Mouse (Mus musculus): ENCODE measurements around the gene Enc1. TPM values are rescaled to one million over a fixed set of nuclear protein-coding genes. Genes with fewer than 3 reads are reported as not detected.

Enc1 gene
- polyA plus RNA-seq, 1 experiment from 2014 or later: 8.2 TPM

DNA sequence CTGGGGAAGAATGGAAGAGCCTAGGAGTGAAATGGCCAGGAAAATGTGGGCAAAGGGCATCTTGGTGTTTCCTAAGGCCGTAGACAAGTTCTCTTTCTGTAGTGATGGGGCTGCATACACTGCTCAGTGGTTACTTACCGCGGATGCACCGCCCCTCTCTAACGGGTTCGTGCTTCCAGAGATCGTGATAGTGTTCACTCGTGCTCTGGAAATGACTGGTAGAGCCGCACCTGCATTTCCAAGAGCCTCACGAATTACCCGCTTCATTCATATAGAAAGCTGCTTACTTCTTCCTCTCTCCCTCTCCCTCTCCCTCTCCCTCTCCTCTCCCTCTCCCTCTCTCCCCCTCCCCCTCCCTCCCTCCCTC lies 54.9 kb downstream of the Enc1 start:
- 80% methylated on average over 11 of the region's 11 CpGs for WGBS

DNA sequence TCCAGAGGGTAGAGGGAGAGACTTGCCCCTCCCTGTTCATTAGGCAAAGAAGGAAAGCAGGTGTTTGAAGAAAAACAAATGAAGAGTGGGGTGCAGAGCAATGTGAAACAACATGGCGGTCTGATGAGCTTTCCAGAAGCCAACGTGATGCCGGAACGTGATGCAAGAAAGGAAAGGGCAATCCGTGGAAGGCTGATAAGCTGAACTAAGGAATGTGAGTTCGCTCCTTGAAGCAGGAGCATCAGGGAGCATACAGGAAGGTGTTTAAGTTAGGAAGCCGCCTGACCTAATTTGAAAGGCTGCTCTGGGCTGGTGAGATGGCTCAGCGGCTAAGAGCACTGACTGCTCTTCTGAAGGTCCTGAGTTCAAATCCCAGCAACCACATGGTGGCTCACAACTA lies 55.4 kb downstream of the Enc1 start:
- DNase-seq (ENCODE audit: low spot score) (no peak), ATAC-seq (replicated peaks; ENCODE audit: low FRiP score, low TSS enrichment, low read depth) (no peak)
- no peaks in the 10 kb centered on the region for H3K27me3 ChIP-seq (replicated peaks; ENCODE audit: control insufficient read depth, insufficient read depth, low read length)
- H3K36me3 ChIP-seq (ENCODE audit: control insufficient read depth, insufficient read depth, low read length): no peaks in the 10 kb centered on the region
- no peak overlapping the region for H3K27ac ChIP-seq (ENCODE audit: low read depth)
- no peaks in the 10 kb centered on the region for H3K9me3 ChIP-seq (ENCODE audit: control insufficient read depth, low read length)
- 81% methylated on average over 8 of the region's 8 CpGs for WGBS
- no peak overlapping the region for H3K4me2 ChIP-seq (ENCODE audit: low read length)
- H3K9ac ChIP-seq (ENCODE audit: low read length): no peak overlapping the region
- peaks cover 17% of the 10 kb centered on the region; the same call in 1 of the 2 replicates for H3K4me1 ChIP-seq (replicated peaks; ENCODE audit: control insufficient read depth, insufficient read depth, low read length)
- H3K4me3 ChIP-seq (ENCODE audit: low read depth, low read length): no peak overlapping the region

More for the DNA sequence above, 54.9 kb downstream of the Enc1 start:
- no peak overlapping the region for H3K4me3 ChIP-seq (ENCODE audit: low read depth, low read length)
- DNase-seq (ENCODE audit: low spot score): no peak
- peaks cover 20% of the 10 kb centered on the region; the same call in 1 of the 2 replicates for H3K4me1 ChIP-seq (replicated peaks; ENCODE audit: control insufficient read depth, insufficient read depth, low read length)
- H3K4me2 ChIP-seq (ENCODE audit: low read length): no peak overlapping the region
- H3K36me3 ChIP-seq (ENCODE audit: control insufficient read depth, insufficient read depth, low read length): no peaks in the 10 kb centered on the region
- no peaks in the 10 kb centered on the region for H3K27me3 ChIP-seq (replicated peaks; ENCODE audit: control insufficient read depth, insufficient read depth, low read length)
- no peak overlapping the region for H3K9ac ChIP-seq (ENCODE audit: low read length)
- ATAC-seq (replicated peaks; ENCODE audit: low FRiP score, low TSS enrichment, low read depth): no peak
- H3K9me3 ChIP-seq (ENCODE audit: control insufficient read depth, low read length): no peaks in the 10 kb centered on the region
- H3K27ac ChIP-seq (ENCODE audit: low read depth): no peak overlapping the region; the same call in 1 of the 2 replicates

DNA sequence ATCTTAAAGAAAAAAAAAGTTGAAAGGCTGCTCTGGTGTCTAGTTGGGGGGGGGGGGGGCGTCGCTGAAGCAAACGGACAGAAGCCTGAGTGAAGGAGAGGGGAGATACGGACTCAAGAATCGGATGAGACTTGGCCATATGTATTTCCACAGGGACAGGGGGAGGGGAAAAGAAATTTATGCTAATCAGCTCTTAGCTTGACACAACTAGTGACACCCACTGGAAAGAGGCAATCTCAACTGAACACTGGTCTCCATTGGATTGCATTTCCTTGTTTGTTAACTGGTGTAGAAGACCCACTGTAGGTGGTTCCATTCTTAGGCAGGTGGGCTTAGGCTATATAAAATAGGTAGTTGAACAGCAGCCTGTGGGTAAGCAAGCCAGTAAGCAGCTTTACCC lies 55.9 kb downstream of the Enc1 start:
- 95% methylated on average over 4 of the region's 5 CpGs for WGBS
- Histone ChIP-seq H3K4me2 (ENCODE audit: low read length) (no peak overlapping the region), H3K27ac (ENCODE audit: low read depth) (no peak overlapping the region), H3K27me3 (replicated peaks; ENCODE audit: control insufficient read depth, insufficient read depth, low read length) (no peaks in the 10 kb centered on the region), H3K9ac (ENCODE audit: low read length) (no peak overlapping the region), H3K4me1 (replicated peaks; ENCODE audit: control insufficient read depth, insufficient read depth, low read length) (peaks cover 16% of the 10 kb centered on the region; the same call in 1 of the 2 replicates), H3K36me3 (ENCODE audit: control insufficient read depth, insufficient read depth, low read length) (no peaks in the 10 kb centered on the region), H3K9me3 (ENCODE audit: control insufficient read depth, low read length) (no peaks in the 10 kb centered on the region), H3K4me3 (ENCODE audit: low read depth, low read length) (no peak overlapping the region)
- ATAC-seq (replicated peaks; ENCODE audit: low FRiP score, low TSS enrichment, low read depth) (no peak), DNase-seq (ENCODE audit: low spot score) (no peak)

DNA sequence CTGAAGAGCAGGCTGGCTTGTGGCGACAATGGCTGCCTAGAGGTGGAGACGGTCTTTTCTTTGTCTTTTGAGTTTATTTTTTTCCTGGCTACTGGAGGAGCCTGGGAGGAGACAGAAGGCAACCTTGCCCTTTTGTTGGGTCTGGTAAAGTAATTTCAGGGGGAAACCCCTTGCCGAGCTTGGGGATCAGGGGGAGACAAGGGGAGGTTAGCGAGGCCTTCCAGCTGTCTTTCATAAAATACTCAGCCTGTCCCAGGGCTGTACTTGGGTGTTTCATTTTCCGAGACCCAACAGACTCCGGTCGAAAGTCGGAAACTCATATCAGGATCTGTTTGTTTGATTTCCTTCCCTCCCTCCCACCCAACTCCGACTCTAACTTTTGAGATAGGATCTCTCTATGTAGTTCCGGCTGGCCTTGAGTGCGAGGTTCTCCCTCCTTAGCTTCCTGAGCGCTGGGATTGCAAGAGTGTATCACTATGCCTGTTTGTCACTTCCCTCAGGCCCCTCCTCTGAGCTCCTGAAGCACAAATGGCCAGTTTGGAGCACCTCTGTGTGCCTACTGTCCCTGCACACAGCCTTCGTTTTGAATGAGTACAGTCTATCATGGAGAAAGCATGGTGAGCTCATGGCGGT lies 56.6 kb downstream of the Enc1 start:
- no peak overlapping the region for H3K9ac ChIP-seq (ENCODE audit: low read length)
- peaks cover 10% of the 10 kb centered on the region; the same call in 1 of the 2 replicates for H3K4me1 ChIP-seq (replicated peaks; ENCODE audit: control insufficient read depth, insufficient read depth, low read length)
- no peaks in the 10 kb centered on the region for H3K36me3 ChIP-seq (ENCODE audit: control insufficient read depth, insufficient read depth, low read length)
- H3K4me3 ChIP-seq (ENCODE audit: low read depth, low read length): no peak overlapping the region
- H3K27me3 ChIP-seq (replicated peaks; ENCODE audit: control insufficient read depth, insufficient read depth, low read length): no peaks in the 10 kb centered on the region
- ATAC-seq (replicated peaks; ENCODE audit: low FRiP score, low TSS enrichment, low read depth): no peak
- no peak overlapping the region for H3K27ac ChIP-seq (ENCODE audit: low read depth)
- no peaks in the 10 kb centered on the region for H3K9me3 ChIP-seq (ENCODE audit: control insufficient read depth, low read length)
- WGBS: 83% methylated on average over 14 of the region's 14 CpGs
- no peak overlapping the region for H3K4me2 ChIP-seq (ENCODE audit: low read length)
- no peak for DNase-seq (ENCODE audit: low spot score)

DNA sequence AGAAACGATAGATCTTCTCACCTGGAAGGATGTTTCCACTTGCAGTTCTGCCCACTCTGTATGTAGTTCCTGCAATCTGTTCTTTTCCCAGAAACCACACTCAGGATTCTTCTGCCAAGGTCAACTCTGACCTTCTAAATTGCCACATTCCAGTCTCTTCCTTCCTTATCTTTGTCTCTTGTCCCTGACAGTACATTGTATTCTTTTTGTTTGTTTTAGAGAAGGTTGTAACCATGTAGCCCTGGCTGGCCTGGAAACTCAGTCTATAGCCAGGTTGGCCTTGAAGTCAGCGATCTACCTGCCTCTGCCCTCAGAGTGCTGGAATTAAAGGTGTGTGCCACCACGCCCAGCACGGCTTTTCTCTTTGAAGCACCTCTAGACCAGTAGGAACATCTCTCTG lies 58.0 kb downstream of the Enc1 start:
- WGBS: 79% methylated on average over 4 of the region's 4 CpGs
- Histone ChIP-seq H3K9me3 (ENCODE audit: control insufficient read depth, low read length) (no peaks in the 10 kb centered on the region), H3K9ac (ENCODE audit: low read length) (no peak overlapping the region), H3K4me1 (replicated peaks; ENCODE audit: control insufficient read depth, insufficient read depth, low read length) (peaks cover 8% of the 10 kb centered on the region; the same call in 1 of the 2 replicates), H3K36me3 (ENCODE audit: control insufficient read depth, insufficient read depth, low read length) (no peaks in the 10 kb centered on the region), H3K27ac (ENCODE audit: low read depth) (no peak overlapping the region), H3K4me2 (ENCODE audit: low read length) (no peak overlapping the region), H3K4me3 (ENCODE audit: low read depth, low read length) (no peak overlapping the region), H3K27me3 (replicated peaks; ENCODE audit: control insufficient read depth, insufficient read depth, low read length) (no peaks in the 10 kb centered on the region)
- ATAC-seq (replicated peaks; ENCODE audit: low FRiP score, low TSS enrichment, low read depth) (no peak), DNase-seq (ENCODE audit: low spot score) (no peak)

DNA sequence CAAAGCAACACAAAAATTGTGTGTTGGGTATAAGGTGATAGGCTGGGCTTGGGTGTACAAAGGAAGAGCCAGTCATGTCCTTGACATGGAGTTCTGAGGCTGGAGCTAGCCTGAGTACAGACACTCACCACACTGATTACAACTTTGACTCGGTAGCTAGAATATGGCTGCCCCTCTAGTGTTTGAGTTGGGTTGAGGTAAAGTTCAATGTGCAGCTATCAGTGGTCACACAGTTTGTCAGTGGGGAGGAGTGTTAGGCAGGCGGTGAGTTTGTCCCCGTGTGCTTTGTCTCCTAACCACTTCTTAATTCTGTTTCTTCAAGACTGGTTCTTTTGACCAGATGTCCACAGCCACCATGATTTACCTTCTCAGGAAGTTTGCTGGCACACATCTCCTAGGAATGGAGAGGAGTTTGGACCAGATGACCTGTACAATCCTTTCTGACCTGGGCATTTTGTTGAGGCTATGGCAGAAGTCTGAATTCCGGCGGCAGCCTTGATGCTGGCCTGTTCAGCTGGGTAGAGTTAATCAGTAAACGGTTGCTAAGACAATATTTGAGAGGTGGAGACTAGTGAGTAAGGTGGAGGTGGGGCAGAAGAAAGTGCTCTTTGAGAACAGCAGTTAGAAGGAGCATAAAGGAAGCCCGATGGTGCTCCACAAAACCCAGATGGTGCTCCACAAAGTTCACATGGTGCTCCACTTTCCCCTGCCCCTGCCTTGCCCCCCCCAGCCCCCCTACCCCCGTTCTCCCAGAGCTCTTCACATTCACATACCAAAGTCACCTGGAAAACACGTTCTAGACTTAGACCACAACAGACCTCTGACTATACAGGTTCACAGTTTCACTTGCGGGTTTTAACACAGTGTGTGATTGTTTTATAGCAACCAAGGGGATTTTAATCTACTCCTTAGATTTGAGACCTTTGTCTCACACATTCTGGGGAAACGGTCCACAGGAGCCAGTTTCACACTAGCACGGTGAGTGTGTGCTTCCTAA lies 59.3 kb downstream of the Enc1 start:
- DNase-seq (ENCODE audit: low spot score) (no peak), ATAC-seq (replicated peaks; ENCODE audit: low FRiP score, low TSS enrichment, low read depth) (peak; percentile 90)
- H3K4me3 ChIP-seq (ENCODE audit: low read depth, low read length): no peak overlapping the region
- H3K9me3 ChIP-seq (ENCODE audit: control insufficient read depth, low read length): no peaks in the 10 kb centered on the region
- no peaks in the 10 kb centered on the region for H3K27me3 ChIP-seq (replicated peaks; ENCODE audit: control insufficient read depth, insufficient read depth, low read length)
- H3K9ac ChIP-seq (ENCODE audit: low read length): no peak overlapping the region
- H3K4me1 ChIP-seq (replicated peaks; ENCODE audit: control insufficient read depth, insufficient read depth, low read length): peaks cover 8% of the 10 kb centered on the region; the same call in 1 of the 2 replicates
- peak overlapping the region; percentile 77 for H3K27ac ChIP-seq (ENCODE audit: low read depth)
- H3K36me3 ChIP-seq (ENCODE audit: control insufficient read depth, insufficient read depth, low read length): no peaks in the 10 kb centered on the region
- H3K4me2 ChIP-seq (ENCODE audit: low read length): 0 out of 2 replicates have a peak overlapping the region, but pooled peaks have one; percentile 26
- WGBS: 68% methylated on average over 12 of the region's 12 CpGs

Other genes with a start within 250 kb of the Enc1 start
- not detected in 2 replicates for gene 1700029F12Rik, start 206.7 kb upstream of the Enc1 start, polyA plus RNA-seq (2014; fragmentation: Nextera tagmentation; extraction: Ambion mirVana)
- gene Fam169a, start 173.8 kb upstream of the Enc1 start, polyA plus RNA-seq (2014; fragmentation: Nextera tagmentation; extraction: Ambion mirVana): 5.5 and 7.0 TPM in 2 replicates
- 3.7 and 5.9 TPM in 2 replicates for gene Gm6169, start 141.9 kb upstream of the Enc1 start, polyA plus RNA-seq (2014; fragmentation: Nextera tagmentation; extraction: Ambion mirVana)
- gene Gfm2, start 103.2 kb upstream of the Enc1 start, polyA plus RNA-seq (2014; fragmentation: Nextera tagmentation; extraction: Ambion mirVana): 31.3 and 36.9 TPM in 2 replicates
- gene Nsa2, start 103.2 kb upstream of the Enc1 start, polyA plus RNA-seq (2014; fragmentation: Nextera tagmentation; extraction: Ambion mirVana): 80.4 TPM in 2 replicates
- 52.4 and 56.7 TPM in 2 replicates for gene Hexb, start 42.7 kb upstream of the Enc1 start, polyA plus RNA-seq (2014; fragmentation: Nextera tagmentation; extraction: Ambion mirVana)

Data from intestine, embryonic 14.5 days (tissue).